Mouse (Mus musculus) layer of hippocampus, postnatal 25 days (tissue): ENCODE results near the gene Ckm. TPM values are rescaled to one million over a fixed set of nuclear protein-coding genes. Genes with fewer than 3 reads are reported as not detected.

Experiments
- DNase-seq, 2 experiments: peaks; one replicate each; pipeline ENCODE4 v3.0.0; 2022; ENCODE audit warnings: mixed read lengths in 2 of 2, low spot score in 1 of 2; ENCODE audit errors: extremely low spot score in 1 of 2
- microRNA-seq, 2 experiments: library from miRNA; unstranded; fragments of <30 nt; microRNA quantifications; one replicate each; pipeline ENCODE4 v1.2.0; 2021
- total RNA-seq, 2 experiments: library from RNA; stranded (reverse); gene quantifications; 2 replicates each; pipeline ENCODE4 v1.2.3; 2021

The Ckm gene
- total RNA-seq, 2 experiments from 2014 or later, result not detected

DNA sequence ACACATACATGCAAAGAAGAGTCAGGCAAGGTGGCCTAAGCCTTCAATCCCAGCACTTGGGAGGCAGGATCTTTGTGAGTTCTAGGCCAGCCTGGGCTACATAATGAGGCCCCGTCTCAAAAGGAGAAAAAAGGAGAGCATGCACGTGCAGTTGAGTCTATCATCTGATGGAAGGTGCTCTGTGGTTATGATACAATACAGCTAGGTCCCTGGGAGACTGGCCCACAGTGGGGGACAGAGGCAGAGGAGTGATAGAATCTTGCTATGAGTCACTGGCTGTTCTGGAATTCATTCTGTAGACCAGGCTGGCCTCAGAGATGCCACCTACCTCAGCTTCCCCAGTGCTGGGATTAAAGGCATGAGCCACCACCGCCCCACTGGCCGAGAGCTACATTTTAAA lies 57.9 kb downstream of the Ckm start:
- no peak for DNase-seq

- DNase-seq, result no peak
Observed at GRCm38 (mm10) chr7:19462884-19463381, 58.4 kb downstream of the Ckm start, which contains the start of gene Exoc3l2. Gene Exoc3l2 (plus strand): TSS chr7:19463331.

GRCm38 (mm10) chr7:19464367-19465307 lies 60.1 kb downstream of the Ckm start:
- DNase-seq, result no peak

DNA sequence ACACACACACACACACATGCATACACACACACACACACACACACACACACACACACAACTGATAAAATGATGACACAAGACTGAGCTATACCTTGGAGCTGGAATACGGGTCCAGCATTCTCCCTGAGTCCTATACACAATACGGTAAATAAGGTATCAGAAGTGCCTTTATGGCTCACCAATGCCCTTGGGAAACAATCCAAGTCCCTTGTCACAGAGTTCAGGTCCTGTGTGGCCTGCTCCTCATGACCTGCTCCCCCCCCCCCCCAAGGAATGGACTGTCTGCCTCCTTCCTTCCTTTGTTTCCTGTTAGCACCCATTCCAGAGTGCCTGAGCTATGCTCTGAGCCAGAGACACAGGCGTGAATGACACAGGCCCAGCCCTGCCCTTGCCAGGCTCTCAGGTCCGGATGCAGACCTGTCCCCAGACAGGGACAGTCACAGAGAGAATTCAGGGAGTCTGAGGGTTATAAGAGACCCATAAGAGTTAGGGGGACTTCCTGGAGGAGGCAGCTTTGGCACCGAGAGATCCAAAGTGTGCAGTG lies 62.1 kb downstream of the Ckm start:
- no peak for DNase-seq

DNA sequence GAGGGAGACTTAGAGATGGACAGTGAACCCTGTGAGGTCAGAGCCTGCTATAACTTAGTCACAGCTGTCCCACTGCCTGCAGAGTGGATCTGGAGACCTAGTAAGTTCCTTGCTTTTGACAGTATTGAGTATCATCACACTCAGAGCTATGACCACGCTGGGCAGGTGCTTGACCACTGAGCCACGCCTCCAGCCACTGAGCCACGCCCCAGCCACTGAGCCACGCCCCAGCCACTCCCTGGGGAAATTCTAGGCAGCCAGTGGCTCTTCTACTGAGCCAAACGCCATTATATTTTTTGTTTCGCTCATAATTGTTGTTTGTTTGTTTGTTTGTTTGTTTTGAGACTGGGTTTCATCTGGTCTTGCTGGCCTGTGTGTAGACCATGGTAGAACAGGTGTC lies 63.1 kb downstream of the Ckm start:
- DNase-seq, result no peak

DNA sequence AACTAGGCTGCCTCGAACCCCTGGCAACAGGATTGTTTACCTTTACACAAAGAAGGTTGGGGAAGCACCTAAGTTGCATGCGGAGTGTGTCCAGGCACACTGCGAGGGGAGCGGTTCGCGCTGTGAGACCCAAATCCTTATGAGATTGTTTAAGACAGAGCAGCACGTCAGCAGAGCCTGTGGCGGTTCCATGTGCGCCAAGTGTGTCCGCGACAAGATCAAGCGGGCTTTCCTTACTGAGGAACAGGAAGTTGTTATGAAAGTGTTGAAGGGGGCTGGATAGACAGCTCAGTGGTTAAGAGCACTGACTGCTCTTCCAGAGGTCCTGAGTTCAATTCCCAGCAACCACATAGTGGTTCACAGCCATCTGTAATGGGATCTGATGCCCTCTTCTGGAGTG lies 63.7 kb downstream of the Ckm start:
- no peak for DNase-seq

GRCm38 (mm10) chr7:19469404-19469803 lies 64.8 kb downstream of the Ckm start:
- DNase-seq, result no peak

GRCm38 (mm10) chr7:19470308-19470707 lies 65.7 kb downstream of the Ckm start:
- no peak for DNase-seq

GRCm38 (mm10) chr7:19472403-19472802 lies 67.8 kb downstream of the Ckm start:
- DNase-seq, result no peak

Small RNA genes within 50 kb of the gene (microRNA-seq; reads per million reads assigned to microRNA genes)
- gene Mir343, result 0 reads per million in 2 experiments

Other genes with a start within 250 kb of the Ckm start
- gene Gipr, start 238.6 kb upstream of the Ckm start, total RNA-seq, result under 1 TPM; 0.37 to 0.77 TPM
- 100 to 1,000 TPM; 157 to 164 TPM for gene Eml2, start 228.4 kb upstream of the Ckm start, total RNA-seq
- gene Gpr4, start 192.2 kb upstream of the Ckm start, total RNA-seq, result 1 to 10 TPM; 2.2 to 2.5 TPM
- gene Opa3, start 176.4 kb upstream of the Ckm start, total RNA-seq, result 10 to 100 TPM; 36.5 to 41.5 TPM
- 10 to 100 TPM; 15.2 to 16.3 TPM for gene Vasp, start 133.0 kb upstream of the Ckm start, total RNA-seq
- not detected for gene Ppm1n, start 124.7 kb upstream of the Ckm start, total RNA-seq
- 10 to 100 TPM; 85.9 to 96.3 TPM for gene Rtn2, start 122.2 kb upstream of the Ckm start, total RNA-seq
- gene Fosb, start 94.7 kb upstream of the Ckm start, total RNA-seq, result 1 to 10 TPM; 5.2 to 9.8 TPM
- 10 to 100 TPM; 37.8 to 39.1 TPM for gene Ercc1, start 60.0 kb upstream of the Ckm start, total RNA-seq
- 10 to 100 TPM; 17.7 to 18.3 TPM for gene Cd3eap, start 45.3 kb upstream of the Ckm start, total RNA-seq
- 1 to 10 TPM; 4.5 to 4.8 TPM for gene Ppp1r13l, start 45.0 kb upstream of the Ckm start, total RNA-seq
- gene Ercc2, start 22.8 kb upstream of the Ckm start, total RNA-seq, result 10 to 100 TPM; 34.5 to 34.9 TPM
- 1 to 10 TPM; 2.2 to 3.4 TPM for gene Klc3, start 672 bp upstream of the Ckm start, total RNA-seq
- gene Mark4, start 54.0 kb downstream of the Ckm start, total RNA-seq, result 100 to 1,000 TPM in 1 of 2 experiments, 10 to 100 TPM in 1; 92.8 to 105 TPM
- gene Exoc3l2, start 58.6 kb downstream of the Ckm start, total RNA-seq, result under 1 TPM; 0.37 to 0.38 TPM
- gene Bloc1s3, start 103.6 kb downstream of the Ckm start, total RNA-seq, result 1 to 10 TPM; 6.0 to 7.1 TPM
- gene Trappc6a, start 103.6 kb downstream of the Ckm start, total RNA-seq, result 10 to 100 TPM; 20.1 to 21.1 TPM
- under 1 TPM; 0.49 to 0.66 TPM for gene Nkpd1, start 113.1 kb downstream of the Ckm start, total RNA-seq
- 100 to 1,000 TPM; 103 to 112 TPM for gene Ppp1r37, start 158.3 kb downstream of the Ckm start, total RNA-seq
- 1 to 10 TPM in 1 of 2 experiments, under 1 TPM in 1; 0.30 to 1.0 TPM for gene Zfp296, start 172.5 kb downstream of the Ckm start, total RNA-seq
- gene Gemin7, start 172.8 kb downstream of the Ckm start, total RNA-seq, result 10 to 100 TPM; 38.0 to 40.7 TPM
- 10 to 100 TPM; 70.6 to 94.5 TPM for gene Clasrp, start 199.7 kb downstream of the Ckm start, total RNA-seq
- gene Relb, start 224.7 kb downstream of the Ckm start, total RNA-seq, result 10 to 100 TPM in 1 of 2 experiments, 1 to 10 TPM in 1; 9.4 to 10.4 TPM